8 mouse cellular contexts compared by ENCODE assay signal in the genomic region with DNA sequence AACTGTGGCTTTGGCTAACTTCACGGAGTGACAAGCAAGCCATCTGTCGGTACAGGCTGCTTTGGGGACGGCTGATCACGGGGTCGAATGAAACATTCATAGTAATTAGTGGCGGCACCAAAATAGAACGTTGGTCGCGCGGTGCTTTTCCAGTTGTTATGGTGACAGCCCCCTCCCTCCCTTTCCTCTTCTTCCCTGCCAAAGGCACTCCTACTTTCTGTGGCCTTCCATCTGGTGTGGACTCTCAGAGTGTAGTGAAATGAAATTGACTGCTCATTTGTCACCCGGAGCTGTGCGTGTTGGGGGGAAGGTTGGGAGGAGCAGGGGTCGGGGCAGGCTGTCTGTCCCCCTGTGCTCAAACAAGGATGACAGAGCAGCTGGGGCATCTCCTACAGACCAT.
A peak's percentile ranks its signal among the peaks of the same experiment; 100 is the strongest.
DNase-seq lines count a peak whose midpoint lies in the region; ATAC-seq and TF ChIP-seq lines count a peak whose summit lies in the region.

No protein-coding gene starts in this region.

- H3K27me3 ChIP-seq in hindbrain, embryonic 14.5 days (ENCODE audit: control insufficient read depth, insufficient read depth, low read length): no peaks in the 10 kb centered on the region
- H3K27me3 ChIP-seq in neural tube, embryonic 11.5 days (ENCODE audit: control insufficient read depth, insufficient read depth, low read length): no peaks in the 10 kb centered on the region
- no peaks in the 10 kb centered on the region for H3K27me3 ChIP-seq in thymus, adult 2 months (ENCODE audit: control insufficient read depth, insufficient read depth, low read length)

- no peak for TF ChIP-seq CTCF in thymus, adult 2 months (IDR thresholded peaks at IDR 0.05; ENCODE audit: borderline replicate concordance, control insufficient read depth, extremely low read depth, insufficient read depth, low read length, poor library complexity)

- ATAC-seq in hindbrain, embryonic 14.5 days (ENCODE audit: low FRiP score): peak; percentile 90
- peak; percentile 82 for ATAC-seq in neural tube, embryonic 11.5 days (ENCODE audit: insufficient read depth, low FRiP score, low TSS enrichment)

- TF ChIP-seq POLR2A in thymus, adult 2 months (IDR thresholded peaks at IDR 0.05; ENCODE audit: control insufficient read depth, extremely low read depth, insufficient read depth, low read length, poor library complexity): no peak

- no peaks in the 10 kb centered on the region for H3K36me3 ChIP-seq in hindbrain, embryonic 14.5 days (replicated peaks; ENCODE audit: control insufficient read depth, insufficient read depth)
- H3K36me3 ChIP-seq in neural tube, embryonic 11.5 days (ENCODE audit: control insufficient read depth, insufficient read depth, low read length): no peaks in the 10 kb centered on the region
- H3K36me3 ChIP-seq in thymus, adult 2 months (ENCODE audit: control insufficient read depth, insufficient read depth, low read length): no peaks in the 10 kb centered on the region

- H3K9me3 ChIP-seq in hindbrain, embryonic 14.5 days (ENCODE audit: control insufficient read depth, low read length): no peaks in the 10 kb centered on the region
- no peaks in the 10 kb centered on the region for H3K9me3 ChIP-seq in neural tube, embryonic 11.5 days (ENCODE audit: control insufficient read depth, low read length)

- H3K4me3 ChIP-seq in hindbrain, embryonic 14.5 days (replicated peaks; ENCODE audit: low read length): no peak overlapping the region
- H3K4me3 ChIP-seq in neural tube, embryonic 11.5 days (ENCODE audit: low read depth, low read length): no peak overlapping the region
- no peak overlapping the region for H3K4me3 ChIP-seq in thymus, adult 2 months (ENCODE audit: control insufficient read depth, insufficient read depth, low read length)

- peak overlapping the region; percentile 28; the same call in 1 of the 2 replicates for H3K4me2 ChIP-seq in hindbrain, embryonic 14.5 days (replicated peaks)
- no peak overlapping the region for H3K4me2 ChIP-seq in neural tube, embryonic 11.5 days (ENCODE audit: low read depth)

- DNase-seq in gastrocnemius, postnatal 14 days: peak; percentile 16
- no peak for DNase-seq in gastrocnemius, postnatal 10 days
- DNase-seq in frontal cortex, adult 2 months (ENCODE audit: extremely low spot score in 1 of 2, low spot score in 1 of 2): peak; percentile 79 to 89
- DNase-seq in hindbrain, embryonic 14.5 days (ENCODE audit: low spot score): peak; percentile 72
- peak; percentile 62 to 78 for DNase-seq in left cerebral cortex, adult 18-20 months (ENCODE audit: low spot score in 2 of 2)
- peak; percentile 68 for DNase-seq in neural tube, embryonic 11.5 days (ENCODE audit: low spot score)
- DNase-seq in thymus, adult 2 months: no peak
- no peak for DNase-seq in urinary bladder, postnatal 25 days (ENCODE audit: low spot score)

- no peak overlapping the region for H3K9ac ChIP-seq in hindbrain, embryonic 14.5 days
- no peak overlapping the region for H3K9ac ChIP-seq in neural tube, embryonic 11.5 days (ENCODE audit: low read length)

- intact Hi-C loops in gastrocnemius, postnatal 14 days (cut with DNase I; ENCODE audit: low total_unique reads): no loop called here

- WGBS in hindbrain, embryonic 14.5 days: 16% methylated on average over 13 of the region's 13 CpGs
- 37% methylated on average over 13 of the region's 13 CpGs for WGBS in neural tube, embryonic 11.5 days
- 89% methylated on average over 13 of the region's 13 CpGs for WGBS in thymus, adult 2 months

- peak overlapping the region; percentile 60 for H3K27ac ChIP-seq in hindbrain, embryonic 14.5 days
- peak overlapping the region; percentile 5; the same call in 1 of the 2 replicates for H3K27ac ChIP-seq in neural tube, embryonic 11.5 days (ENCODE audit: low read depth, low read length)
- no peak overlapping the region for H3K27ac ChIP-seq in thymus, adult 2 months (ENCODE audit: control insufficient read depth, insufficient read depth, low read length)

- peaks cover 16% of the 10 kb centered on the region for H3K4me1 ChIP-seq in hindbrain, embryonic 14.5 days (replicated peaks; ENCODE audit: control insufficient read depth, insufficient read depth, low read length)
- H3K4me1 ChIP-seq in neural tube, embryonic 11.5 days (ENCODE audit: control insufficient read depth, insufficient read depth, low read length): no peaks in the 10 kb centered on the region
- no peaks in the 10 kb centered on the region for H3K4me1 ChIP-seq in thymus, adult 2 months (replicated peaks; ENCODE audit: control insufficient read depth, insufficient read depth, low read length)

Comparison
In these comparisons a context has a peak if more than half of its experiments do, and no peak if none do; other contexts are left out.
1. DNase-seq: peak in gastrocnemius, postnatal 14 days (single experiment), frontal cortex, adult 2 months (2 of 2), hindbrain, embryonic 14.5 days (single experiment), left cerebral cortex, adult 18-20 months (2 of 2) and neural tube, embryonic 11.5 days (single experiment); none in gastrocnemius, postnatal 10 days (single experiment), thymus, adult 2 months (single experiment) and urinary bladder, postnatal 25 days (single experiment).